Mouse (Mus musculus): ENCODE measurements at regions not wholly inside any gene's neighbourhood (a gene's known extent, or its start where the extent isn't known, plus 50 kb on each side); places are given as distances from the start of the nearest gene placed in this dataset.

DNA sequence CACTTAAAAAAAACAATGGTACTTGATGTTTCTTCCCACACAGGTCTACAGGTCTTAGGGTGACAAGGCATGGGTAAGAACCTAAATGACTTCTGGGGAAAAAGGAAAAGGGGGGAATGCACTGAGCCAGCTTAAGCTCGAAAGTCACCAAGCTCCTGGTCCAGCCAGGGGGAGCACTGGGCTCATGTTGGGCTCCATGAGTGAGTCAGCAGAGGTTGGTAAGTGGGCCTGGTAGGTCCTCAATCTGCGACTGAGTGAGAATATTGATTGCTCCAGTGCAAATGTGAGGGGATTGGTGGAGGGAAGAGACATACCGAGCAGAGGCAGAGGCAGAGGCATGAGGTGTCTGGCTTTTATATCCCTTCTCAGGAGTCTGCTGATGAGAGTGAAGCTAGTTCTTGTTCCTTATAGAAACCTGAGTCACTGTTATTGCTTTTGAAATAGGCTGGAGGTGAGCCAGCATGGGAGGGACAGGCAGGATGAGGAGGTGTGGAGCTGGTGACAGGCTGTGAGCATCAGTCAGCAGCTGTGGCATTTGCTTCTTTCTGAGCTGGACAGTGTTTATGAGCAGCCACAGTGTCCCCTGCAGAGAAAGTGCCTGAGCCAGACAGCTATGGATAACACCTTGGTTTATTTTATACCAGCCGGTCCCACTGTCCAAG is 63.2 kb upstream of the Slc22a23 start:
- no peak overlapping the region for H3K4me2 ChIP-seq (replicated peaks)
- no peaks in the 10 kb centered on the region for H3K9me3 ChIP-seq
- no peaks in the 10 kb centered on the region for H3K36me3 ChIP-seq
- no peak overlapping the region for H3K27ac ChIP-seq (replicated peaks)
- no peak for ATAC-seq (ENCODE audit: low FRiP score, low read depth)
- WGBS = 73% methylated on average over 4 of the region's 4 CpGs
- H3K4me1 ChIP-seq = no peaks in the 10 kb centered on the region
- no peak overlapping the region for H3K9ac ChIP-seq (replicated peaks)
- no peaks in the 10 kb centered on the region for H3K27me3 ChIP-seq
- H3K4me3 ChIP-seq = no peak overlapping the region

- Histone ChIP-seq H3K4me2 (replicated peaks) (no peak overlapping the region), H3K27me3 (no peaks in the 10 kb centered on the region), H3K4me3 (no peak overlapping the region), H3K36me3 (no peaks in the 10 kb centered on the region), H3K9ac (replicated peaks) (no peak overlapping the region), H3K4me1 (no peaks in the 10 kb centered on the region), H3K27ac (replicated peaks) (no peak overlapping the region), H3K9me3 (no peaks in the 10 kb centered on the region)
- ATAC-seq (ENCODE audit: low FRiP score, low read depth) = no peak
Observed at GRCm38 (mm10) chr13:34406291-34406690, 61.3 kb upstream of the Slc22a23 start.

- 87% methylated on average over 1 of the region's 1 CpGs for WGBS
- no peak overlapping the region for H3K4me2 ChIP-seq (replicated peaks)
- no peak overlapping the region for H3K9ac ChIP-seq (replicated peaks)
- ATAC-seq (ENCODE audit: low FRiP score, low read depth) = no peak
- no peaks in the 10 kb centered on the region for H3K9me3 ChIP-seq
- H3K36me3 ChIP-seq = no peaks in the 10 kb centered on the region
- H3K27ac ChIP-seq (replicated peaks) = no peak overlapping the region
- H3K27me3 ChIP-seq = no peaks in the 10 kb centered on the region
- no peaks in the 10 kb centered on the region for H3K4me1 ChIP-seq
- no peak overlapping the region for H3K4me3 ChIP-seq
Observed at GRCm38 (mm10) chr13:34402631-34403030, 57.6 kb upstream of the Slc22a23 start.

GRCm38 (mm10) chr13:34401031-34401430 is 56.0 kb upstream of the Slc22a23 start:
- no peaks in the 10 kb centered on the region for H3K27me3 ChIP-seq
- H3K4me2 ChIP-seq (replicated peaks) = no peak overlapping the region
- H3K4me1 ChIP-seq = no peaks in the 10 kb centered on the region
- no peak overlapping the region for H3K27ac ChIP-seq (replicated peaks)
- no peak for ATAC-seq (ENCODE audit: low FRiP score, low read depth)
- H3K36me3 ChIP-seq = no peaks in the 10 kb centered on the region
- WGBS = 77% methylated on average over 2 of the region's 2 CpGs
- no peak overlapping the region for H3K9ac ChIP-seq (replicated peaks)
- H3K9me3 ChIP-seq = no peaks in the 10 kb centered on the region
- no peak overlapping the region for H3K4me3 ChIP-seq

DNA sequence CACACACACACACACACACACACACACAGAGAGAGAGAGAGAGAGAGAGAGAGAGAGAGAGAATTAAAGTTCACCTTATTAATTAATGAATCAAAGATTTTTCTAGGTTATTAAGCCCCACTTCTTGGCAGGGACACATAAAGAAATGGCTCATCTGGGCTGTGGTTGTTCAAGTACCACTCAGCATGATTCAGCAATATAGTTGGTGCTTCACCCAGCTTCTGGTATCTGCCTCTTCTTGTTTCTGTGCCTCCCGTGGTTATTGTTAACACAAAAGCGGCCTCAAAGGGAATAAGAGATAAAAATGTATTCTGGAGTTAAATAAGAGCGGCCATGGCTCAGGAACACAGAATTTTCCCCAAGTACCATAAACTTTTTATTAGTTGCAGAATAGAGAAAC is 53.9 kb upstream of the Slc22a23 start:
- Histone ChIP-seq H3K27me3 (no peaks in the 10 kb centered on the region), H3K36me3 (no peaks in the 10 kb centered on the region), H3K9me3 (no peaks in the 10 kb centered on the region), H3K27ac (replicated peaks) (no peak overlapping the region), H3K4me3 (no peak overlapping the region), H3K4me2 (replicated peaks) (no peak overlapping the region), H3K9ac (replicated peaks) (no peak overlapping the region), H3K4me1 (no peaks in the 10 kb centered on the region)
- ATAC-seq (ENCODE audit: low FRiP score, low read depth) = no peak
- 85% methylated on average over 3 of the region's 3 CpGs for WGBS

- H3K9ac ChIP-seq (replicated peaks) = no peak overlapping the region
- no peak overlapping the region for H3K27ac ChIP-seq (replicated peaks)
- no peak for ATAC-seq (ENCODE audit: low FRiP score, low read depth)
- no peak overlapping the region for H3K4me3 ChIP-seq
- H3K4me2 ChIP-seq (replicated peaks) = no peak overlapping the region
- H3K36me3 ChIP-seq = no peaks in the 10 kb centered on the region
- H3K27me3 ChIP-seq = no peaks in the 10 kb centered on the region
- no peaks in the 10 kb centered on the region for H3K9me3 ChIP-seq
- WGBS = 36% methylated on average over 10 of the region's 10 CpGs
- no peaks in the 10 kb centered on the region for H3K4me1 ChIP-seq
Observed at GRCm38 (mm10) chr13:34398061-34398787, 53.2 kb upstream of the Slc22a23 start.

GRCm38 (mm10) chr13:34395504-34395903 is 50.5 kb upstream of the Slc22a23 start:
- no peak overlapping the region for H3K9ac ChIP-seq (replicated peaks)
- no peaks in the 10 kb centered on the region for H3K4me1 ChIP-seq
- no peak for ATAC-seq (ENCODE audit: low FRiP score, low read depth)
- no peaks in the 10 kb centered on the region for H3K9me3 ChIP-seq
- H3K4me3 ChIP-seq = no peak overlapping the region
- H3K27ac ChIP-seq (replicated peaks) = no peak overlapping the region
- H3K36me3 ChIP-seq = no peaks in the 10 kb centered on the region
- H3K27me3 ChIP-seq = no peaks in the 10 kb centered on the region
- H3K4me2 ChIP-seq (replicated peaks) = no peak overlapping the region

DNA sequence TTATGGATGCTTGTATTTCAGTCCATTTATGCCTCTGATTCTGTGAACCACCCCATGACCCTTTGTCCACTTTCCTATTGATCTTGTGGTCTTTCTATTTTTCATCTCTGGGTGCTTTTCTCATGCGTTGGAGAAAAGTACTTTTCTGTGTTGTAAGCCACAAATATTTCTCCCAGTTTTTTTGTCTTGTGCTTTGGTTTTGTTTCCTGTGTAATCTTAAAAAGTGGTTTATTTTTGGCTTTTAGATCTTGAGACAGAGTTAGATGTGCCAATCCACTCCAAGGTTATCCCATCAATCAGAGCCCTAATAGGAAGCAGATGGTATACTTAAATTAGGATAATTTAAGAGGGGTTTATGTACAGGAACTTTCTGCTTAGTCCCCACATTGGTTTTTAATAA is 50.0 kb upstream of the Slc22a23 start:
- WGBS = 86% methylated on average over 1 of the region's 1 CpGs
- H3K27ac ChIP-seq (replicated peaks) = no peak overlapping the region
- no peak overlapping the region for H3K4me2 ChIP-seq (replicated peaks)

More for the DNA sequence above, 50.0 kb upstream of the Slc22a23 start:
- Histone ChIP-seq H3K4me1 (no peaks in the 10 kb centered on the region), H3K4me3 (no peak overlapping the region), H3K27me3 (no peaks in the 10 kb centered on the region), H3K9ac (replicated peaks) (no peak overlapping the region), H3K9me3 (no peaks in the 10 kb centered on the region), H3K36me3 (no peaks in the 10 kb centered on the region)
- no peak for ATAC-seq (ENCODE audit: low FRiP score, low read depth)
